Comparison of ENCODE assay signal across 9 mouse cellular contexts in genomic region chr6:88626912-88627311, GRCm38 (mm10). TPM values are rescaled to one million over a fixed set of nuclear protein-coding genes. Genes with fewer than 3 reads are reported as not detected.
DNase-seq lines count a peak whose midpoint lies in the region; ATAC-seq and TF ChIP-seq lines count a peak whose summit lies in the region.
"Had no signal": no experiment of that assay in that cellular context is flagged by ENCODE, and none has a peak within 500 bp of the region (broad histone marks: within the 10 kb centered on the region; RNA-seq: fewer than 3 reads in every experiment).

No protein-coding gene starts in this region.

- no peaks in the 10 kb centered on the region for H3K9me3 ChIP-seq in heart, embryonic 12.5 days (replicated peaks)
- H3K9me3 ChIP-seq in ES-E14 (ENCODE audit: control insufficient read depth, insufficient read depth, low read depth, low read length), result no peaks in the 10 kb centered on the region
- H3K9me3 ChIP-seq in forebrain, embryonic 14.5 days (replicated peaks; ENCODE audit: control insufficient read depth, low read length), result no peaks in the 10 kb centered on the region
- H3K9me3 ChIP-seq in liver, embryonic 14.5 days (ENCODE audit: control insufficient read depth, low read length), result no peaks in the 10 kb centered on the region

- H3K27me3 ChIP-seq in heart, embryonic 12.5 days (replicated peaks), result no peaks in the 10 kb centered on the region
- H3K27me3 ChIP-seq in forebrain, embryonic 14.5 days (replicated peaks; ENCODE audit: control insufficient read depth, insufficient read depth, low read length), result no peaks in the 10 kb centered on the region
- H3K27me3 ChIP-seq in liver, embryonic 14.5 days (ENCODE audit: control insufficient read depth, insufficient read depth, low read length), result no peaks in the 10 kb centered on the region
- H3K27me3 ChIP-seq: CH12.LX had no signal

- peaks cover 8% of the 10 kb centered on the region for H3K4me1 ChIP-seq in heart, embryonic 12.5 days (replicated peaks)
- peaks cover 0 to 2% of the 10 kb centered on the region in 2 experiments; a peak in 1 of 4 replicates for H3K4me1 ChIP-seq in ES-E14 (ENCODE audit: control insufficient read depth in 2 of 2, insufficient read depth in 2 of 2, low read length in 2 of 2, poor library complexity in 1 of 2)
- peaks cover 11% of the 10 kb centered on the region for H3K4me1 ChIP-seq in forebrain, embryonic 14.5 days (ENCODE audit: control insufficient read depth, insufficient read depth, low read length)
- peaks cover 20 to 29% of the 10 kb centered on the region in 2 experiments for H3K4me1 ChIP-seq in liver, embryonic 14.5 days (replicated peaks; ENCODE audit: control insufficient read depth in 2 of 2, insufficient read depth in 2 of 2, low read length in 1 of 2)

- no peak for TF ChIP-seq EP300 in liver, embryonic 14.5 days (IDR thresholded peaks at IDR 0.05; ENCODE audit: low read depth)

- H3K4me3 ChIP-seq in heart, embryonic 12.5 days, result peak overlapping the region; percentile 55
- H3K4me3 ChIP-seq in ES-E14 (ENCODE audit: insufficient read depth in 1 of 2, low read depth in 1 of 2, low read length in 2 of 2, poor library complexity in 1 of 2, severe bottlenecking in 1 of 2), result peak overlapping the region; percentile 46 to 63
- H3K4me3 ChIP-seq in forebrain, embryonic 14.5 days (ENCODE audit: low read depth, low read length), result peak overlapping the region; percentile 52
- H3K4me3 ChIP-seq in liver, embryonic 14.5 days (ENCODE audit: insufficient read depth in 1 of 2, low read depth in 2 of 2, low read length in 2 of 2), result peak overlapping the region; percentile 52 to 66

- intact Hi-C loops in left cerebral cortex, postnatal 25 days (cut with DNase I), result no loop called here

- DNase-seq in heart, adult 8-10 months (ENCODE audit: low spot score), result no peak
- DNase-seq in ES-E14 (ENCODE audit: low read depth, low spot score), result peak; percentile 7
- DNase-seq in forebrain, embryonic 14.5 days (ENCODE audit: low spot score), result peak; percentile 20
- no peak for DNase-seq in liver, embryonic 14.5 days (ENCODE audit: low read depth in 3 of 3, low spot score in 3 of 3)
- no peak for DNase-seq in left cerebral cortex, adult 11 months (ENCODE audit: low spot score)
- DNase-seq in left cerebral cortex, postnatal 25 days (ENCODE audit: low spot score in 2 of 2), result no peak
- no peak for DNase-seq in layer of hippocampus, postnatal 36 days

- H3K4me2 ChIP-seq in heart, embryonic 12.5 days, result peak overlapping the region; percentile 82
- H3K4me2 ChIP-seq in forebrain, embryonic 14.5 days (ENCODE audit: low read length), result peak overlapping the region; percentile 98
- peak overlapping the region; percentile 89 for H3K4me2 ChIP-seq in liver, embryonic 14.5 days (ENCODE audit: low read depth)

- H3K27ac ChIP-seq in heart, embryonic 12.5 days (ENCODE audit: poor library complexity, severe bottlenecking), result peak overlapping the region; percentile 74
- no peak overlapping the region for H3K27ac ChIP-seq in ES-E14 (ENCODE audit: insufficient read depth, low read depth, low read length, poor library complexity, severe bottlenecking)
- peak overlapping the region; percentile 68 for H3K27ac ChIP-seq in forebrain, embryonic 14.5 days (ENCODE audit: low read depth, low read length)
- peak overlapping the region; percentile 26 for H3K27ac ChIP-seq in liver, embryonic 14.5 days

- in situ Hi-C loops in ES-E14 (cut with MboI; ENCODE audit: low sequenced_read_pairs in 2 of 2, unreplicated experiment in 2 of 2), result no loop called here

- peak overlapping the region; percentile 70 for H3K9ac ChIP-seq in heart, embryonic 12.5 days
- peak overlapping the region; percentile 79 for H3K9ac ChIP-seq in ES-E14 (ENCODE audit: insufficient read depth, low read depth, low read length, poor library complexity, severe bottlenecking)
- peak overlapping the region; percentile 70 for H3K9ac ChIP-seq in forebrain, embryonic 14.5 days (ENCODE audit: low read length)
- H3K9ac ChIP-seq in liver, embryonic 14.5 days (replicated peaks), result peak overlapping the region; percentile 89

- no peak for TF ChIP-seq CTCF in liver, embryonic 14.5 days (IDR thresholded peaks at IDR 0.05; ENCODE audit: low read depth)

- no peaks in the 10 kb centered on the region for H3K36me3 ChIP-seq in heart, embryonic 12.5 days
- H3K36me3 ChIP-seq in ES-E14 (ENCODE audit: control insufficient read depth, insufficient read depth, low read length, poor library complexity, severe bottlenecking), result no peaks in the 10 kb centered on the region
- no peaks in the 10 kb centered on the region for H3K36me3 ChIP-seq in forebrain, embryonic 14.5 days (ENCODE audit: control insufficient read depth, insufficient read depth, low read length)
- H3K36me3 ChIP-seq in liver, embryonic 14.5 days (replicated peaks; ENCODE audit: control insufficient read depth, insufficient read depth, low read depth), result no peaks in the 10 kb centered on the region

- 30% methylated on average over 11 of the region's 11 CpGs for WGBS in heart, embryonic 12.5 days
- WGBS in forebrain, embryonic 14.5 days, result 5% methylated on average over 11 of the region's 11 CpGs
- 26% methylated on average over 11 of the region's 11 CpGs for WGBS in liver, embryonic 14.5 days (ENCODE audit: insufficient replicate concordance)

- ATAC-seq in heart, embryonic 12.5 days (ENCODE audit: insufficient number of reproducible peaks, low FRiP score), result 0 out of 2 replicates have a peak, but pooled peaks have one; percentile 13
- ATAC-seq in forebrain, embryonic 14.5 days, result no peak
- ATAC-seq in liver, embryonic 14.5 days (ENCODE audit: insufficient read depth), result peak; percentile 26; the same call in 1 of the 2 replicates

TF ChIP-seq in ES-E14, 5 proteins besides CTCF, POLR2A, EP300 and RAD21:
- no peak for TF ChIP-seq CHD2 (IDR thresholded peaks at IDR 0.05; ENCODE audit: low read depth, low read length)
- TF ChIP-seq MAFK (IDR thresholded peaks at IDR 0.05; ENCODE audit: insufficient read depth, low read depth, low read length), result no peak
- TF ChIP-seq HCFC1 (IDR thresholded peaks at IDR 0.05; ENCODE audit: borderline replicate concordance, insufficient read depth, low read length), result no peak
- TF ChIP-seq ZC3H11A (IDR thresholded peaks at IDR 0.05; ENCODE audit: borderline replicate concordance, low read depth, low read length), result no peak
- no peak for TF ChIP-seq ZNF384 (IDR thresholded peaks at IDR 0.05; ENCODE audit: low read depth, low read length)

RNA-seq across cellular contexts. Expression of gene Kbtbd12, which starts 10.8 kb away (rescaled TPM):
- 11.3 and 13.6 TPM in 2 replicates for polyA plus RNA-seq in heart, embryonic 12.5 days (2016; fragmentation: Nextera tagmentation; extraction: Ambion mirVana)
- 10 to 100 TPM; 39.1 to 45.4 (median 43.4) TPM for total RNA-seq in heart, adult 8-10 months (2022)
- 0.09 and 0.11 TPM in 2 replicates for total RNA-seq in ES-E14 (2012; rRNA removed)
- 0.20 TPM in 1 of 2 replicates, not detected in the other for polyA plus RNA-seq in forebrain, embryonic 14.5 days (2014; fragmentation: Nextera tagmentation; extraction: Ambion mirVana)
- 0.30 and 0.65 TPM in 2 replicates for polyA plus RNA-seq in liver, embryonic 14.5 days (2012; rRNA removed)
- polyA plus RNA-seq in liver, embryonic 14.5 days (2014; fragmentation: Nextera tagmentation; extraction: Ambion mirVana), result 0.80 and 1.5 TPM in 2 replicates
- total RNA-seq in left cerebral cortex, postnatal 25 days (2021), result under 1 TPM; 0.23 to 0.55 TPM
- total RNA-seq in layer of hippocampus, postnatal 36 days (2021), result under 1 TPM; 0.30 to 0.33 TPM
- total RNA-seq: CH12.LX had no signal

Comparison
In these comparisons a context has a peak if more than half of its experiments do, and no peak if none do; other contexts are left out.
1. DNase-seq: peak in ES-E14 (single experiment) and forebrain, embryonic 14.5 days (single experiment); none in heart, adult 8-10 months (single experiment), liver, embryonic 14.5 days (0 of 3), left cerebral cortex, adult 11 months (single experiment), left cerebral cortex, postnatal 25 days (0 of 2) and layer of hippocampus, postnatal 36 days (0 of 2).
2. RNA of gene Kbtbd12, which starts 10.8 kb away (total RNA-seq): 39.1 to 45.4 TPM in heart, adult 8-10 months; 0.23 to 0.55 TPM in left cerebral cortex, postnatal 25 days, 0.30 to 0.33 TPM in layer of hippocampus, postnatal 36 days and 0.09 to 0.11 TPM in ES-E14; every median in the first group is over 10 times any median in the second.
3. Peak in every context shown above with its lines, with median percentiles within 50 percentile points of each other: H3K4me2 ChIP-seq, H3K4me3 ChIP-seq and H3K9ac ChIP-seq.